Mouse (Mus musculus) layer of hippocampus, adult 2 months (tissue): ENCODE measurements at regions not wholly inside any gene's neighbourhood (a gene's known extent, or its start where the extent isn't known, plus 50 kb on each side); places are given as distances from the start of the nearest gene placed in this dataset.

Experiments
- DNase-seq, 2 experiments: peaks; one replicate each; pipeline ENCODE4 v3.0.0; 2022; ENCODE audit warnings: low spot score in 2 of 2
- H3K27ac ChIP-seq: fragments of 200-600 bp; 2 replicates; pipeline ENCODE4 v1.8.1; 2022
- H3K4me3 ChIP-seq: fragments of 200-600 bp; 2 replicates; pipeline ENCODE4 v1.8.1; 2022; ENCODE audit warnings: mild to moderate bottlenecking
- CTCF ChIP-seq: fragments of 200-600 bp; conservative IDR thresholded peaks from 2 replicates; pipeline ENCODE4 v1.8.1; 2022; ENCODE audit warnings: antibody characterized with exemption, mild to moderate bottlenecking, moderate library complexity
- microRNA-seq, 2 experiments: library from miRNA; unstranded; fragments of <30 nt; microRNA quantifications; one replicate each; pipeline ENCODE4 v1.2.0; 2021

- Histone ChIP-seq H3K4me3 (no peak overlapping the region), H3K27ac (no peak overlapping the region)
- peak; percentile 49 to 80 for DNase-seq
- TF ChIP-seq CTCF: peak; percentile 99
These were observed 77.0 kb upstream of the Zfp507 start for GRCm38 (mm10) chr7:35879755-35880304.

- TF ChIP-seq CTCF: no peak
- DNase-seq: peak in 1 of 2 experiments; percentile 24
- no peak overlapping the region for H3K4me3 ChIP-seq
- H3K27ac ChIP-seq: no peak overlapping the region
These were observed 75.4 kb upstream of the Zfp507 start for GRCm38 (mm10) chr7:35878164-35878563.

DNA sequence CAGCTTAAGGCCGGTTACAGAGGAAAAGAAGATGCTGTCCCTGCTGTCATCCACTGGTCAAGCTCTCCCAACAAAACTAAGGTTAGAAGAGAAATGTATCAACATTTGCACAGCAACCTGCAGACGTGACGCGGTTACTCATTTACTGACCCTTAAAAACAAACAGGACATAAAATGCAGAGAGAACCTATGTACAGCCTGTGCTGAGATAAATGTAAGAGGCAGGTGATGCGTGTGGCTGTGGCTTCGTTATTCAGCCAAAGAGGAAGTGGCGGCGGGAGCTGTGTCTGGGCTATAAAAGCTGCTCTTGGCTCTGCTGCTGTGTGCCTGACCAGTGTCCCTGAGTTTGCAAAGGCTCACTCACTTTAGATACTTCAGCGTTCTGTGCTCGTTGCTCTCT, 58.2 kb upstream of the Zfp507 start:
- Histone ChIP-seq H3K27ac (no peak overlapping the region), H3K4me3 (no peak overlapping the region)
- no peak for TF ChIP-seq CTCF
- DNase-seq: no peak

DNA sequence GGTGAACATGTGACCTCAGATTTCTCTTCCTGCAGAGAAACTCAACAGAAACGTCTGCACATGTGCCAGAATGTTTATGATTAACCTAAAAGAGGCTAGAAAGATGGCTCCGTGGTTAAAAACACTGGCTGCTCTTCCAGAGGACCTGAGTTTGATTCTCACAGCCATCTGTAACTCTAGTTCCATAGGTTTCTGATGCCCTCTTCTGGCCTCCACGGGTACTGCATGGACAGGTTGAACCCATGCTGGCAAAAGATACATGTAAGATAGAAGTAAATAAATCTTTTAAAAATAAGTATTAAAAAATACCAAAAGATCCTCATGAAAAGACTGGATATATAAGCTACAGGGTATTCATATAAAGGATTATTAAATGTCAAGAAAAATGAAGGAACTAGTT, 56.8 kb upstream of the Zfp507 start:
- Histone ChIP-seq H3K4me3 (no peak overlapping the region), H3K27ac (no peak overlapping the region)
- no peak for DNase-seq
- TF ChIP-seq CTCF: peak; percentile 75

- H3K4me3 ChIP-seq: no peak overlapping the region
- no peak for TF ChIP-seq CTCF
- H3K27ac ChIP-seq: no peak overlapping the region
- DNase-seq: no peak
These were observed 54.9 kb upstream of the Zfp507 start for GRCm38 (mm10) chr7:35857693-35858092.

Small RNA genes in the stretch of these regions (microRNA-seq; reads per million reads assigned to microRNA genes)
- 0 reads per million in 2 experiments for gene Gm23292
